Mouse (Mus musculus): Measurements from ENCODE around the gene Mcoln3. TPM values are rescaled to one million over a fixed set of nuclear protein-coding genes. Genes with fewer than 3 reads are reported as not detected.

Mcoln3 gene
- polyA plus RNA-seq, 1 experiment from 2014 or later: 6.3 TPM

GRCm38 (mm10) chr3:146099925-146100324 is 17.3 kb upstream of the Mcoln3 start:
- no peaks in the 10 kb centered on the region for H3K9me3 ChIP-seq (ENCODE audit: control insufficient read depth, low read length)
- DNase-seq (ENCODE audit: low spot score) (no peak), ATAC-seq (ENCODE audit: insufficient number of reproducible peaks, low FRiP score, low TSS enrichment, low read depth) (no peak)
- H3K9ac ChIP-seq (ENCODE audit: low read length): no peak overlapping the region
- no peak overlapping the region for H3K27ac ChIP-seq (replicated peaks; ENCODE audit: low read depth, low read length)
- H3K4me3 ChIP-seq (ENCODE audit: low read depth, low read length): no peak overlapping the region
- H3K27me3 ChIP-seq (ENCODE audit: control insufficient read depth, insufficient read depth, low read length): no peaks in the 10 kb centered on the region
- no peaks in the 10 kb centered on the region for H3K36me3 ChIP-seq (ENCODE audit: control insufficient read depth, insufficient read depth, low read length)
- no peaks in the 10 kb centered on the region for H3K4me1 ChIP-seq (ENCODE audit: control insufficient read depth, insufficient read depth, low read length)
- no peak overlapping the region for H3K4me2 ChIP-seq (ENCODE audit: low read depth, severe bottlenecking)

GRCm38 (mm10) chr3:146102049-146102448 is 15.2 kb upstream of the Mcoln3 start:
- DNase-seq (ENCODE audit: low spot score): no peak
- ATAC-seq (ENCODE audit: insufficient number of reproducible peaks, low FRiP score, low TSS enrichment, low read depth): no peak
- 58% methylated on average over 6 of the region's 6 CpGs for WGBS
- Histone ChIP-seq H3K36me3 (ENCODE audit: control insufficient read depth, insufficient read depth, low read length) (no peaks in the 10 kb centered on the region), H3K4me3 (ENCODE audit: low read depth, low read length) (no peak overlapping the region), H3K27me3 (ENCODE audit: control insufficient read depth, insufficient read depth, low read length) (no peaks in the 10 kb centered on the region), H3K9me3 (ENCODE audit: control insufficient read depth, low read length) (no peaks in the 10 kb centered on the region), H3K9ac (ENCODE audit: low read length) (no peak overlapping the region), H3K27ac (replicated peaks; ENCODE audit: low read depth, low read length) (no peak overlapping the region), H3K4me1 (ENCODE audit: control insufficient read depth, insufficient read depth, low read length) (no peaks in the 10 kb centered on the region), H3K4me2 (ENCODE audit: low read depth, severe bottlenecking) (no peak overlapping the region)

GRCm38 (mm10) chr3:146107116-146107849 is 10.0 kb upstream of the Mcoln3 start:
- no peaks in the 10 kb centered on the region for H3K27me3 ChIP-seq (ENCODE audit: control insufficient read depth, insufficient read depth, low read length)
- H3K4me3 ChIP-seq (ENCODE audit: low read depth, low read length): peak overlapping the region; percentile 15
- no peaks in the 10 kb centered on the region for H3K9me3 ChIP-seq (ENCODE audit: control insufficient read depth, low read length)
- no peak for DNase-seq (ENCODE audit: low spot score)
- no peak overlapping the region for H3K27ac ChIP-seq (replicated peaks; ENCODE audit: low read depth, low read length)
- ATAC-seq (ENCODE audit: insufficient number of reproducible peaks, low FRiP score, low TSS enrichment, low read depth): peak; percentile 22; the same call in 1 of the 2 replicates
- H3K36me3 ChIP-seq (ENCODE audit: control insufficient read depth, insufficient read depth, low read length): no peaks in the 10 kb centered on the region
- no peak overlapping the region; the same call in 1 of the 2 replicates for H3K9ac ChIP-seq (ENCODE audit: low read length)
- H3K4me2 ChIP-seq (ENCODE audit: low read depth, severe bottlenecking): peak overlapping the region; percentile 37
- WGBS: 6% methylated on average over 18 of the region's 18 CpGs
- H3K4me1 ChIP-seq (ENCODE audit: control insufficient read depth, insufficient read depth, low read length): no peaks in the 10 kb centered on the region

GRCm38 (mm10) chr3:146107921-146108571 is 9.2 kb upstream of the Mcoln3 start, which contains the start of gene Wdr63:
TSS of gene Wdr63 (minus strand) at chr3:146108130.
- H3K9ac ChIP-seq (ENCODE audit: low read length): no peak within 1 kb of the TSS; the same call in 1 of the 2 replicates
- H3K36me3 ChIP-seq (ENCODE audit: control insufficient read depth, insufficient read depth, low read length): no peaks in the 10 kb centered on the region
- no peaks in the 10 kb centered on the region for H3K4me1 ChIP-seq (ENCODE audit: control insufficient read depth, insufficient read depth, low read length)
- DNase-seq (ENCODE audit: low spot score): peak; percentile 72
- peak; percentile 92 for ATAC-seq (ENCODE audit: insufficient number of reproducible peaks, low FRiP score, low TSS enrichment, low read depth)
- 13% methylated on average over 18 of the region's 18 CpGs for WGBS
- no peaks in the 10 kb centered on the region for H3K9me3 ChIP-seq (ENCODE audit: control insufficient read depth, low read length)
- H3K27me3 ChIP-seq (ENCODE audit: control insufficient read depth, insufficient read depth, low read length): no peaks in the 10 kb centered on the region
- H3K27ac ChIP-seq (replicated peaks; ENCODE audit: low read depth, low read length): no peak within 1 kb of the TSS
- peak within 1 kb of the TSS; percentile 15 for H3K4me3 ChIP-seq (ENCODE audit: low read depth, low read length)
- peak within 1 kb of the TSS; percentile 37 for H3K4me2 ChIP-seq (ENCODE audit: low read depth, severe bottlenecking)

- Histone ChIP-seq H3K36me3 (ENCODE audit: control insufficient read depth, insufficient read depth, low read length) (no peaks in the 10 kb centered on the region), H3K4me1 (ENCODE audit: control insufficient read depth, insufficient read depth, low read length) (no peaks in the 10 kb centered on the region), H3K4me2 (ENCODE audit: low read depth, severe bottlenecking) (no peak overlapping the region), H3K4me3 (ENCODE audit: low read depth, low read length) (no peak overlapping the region), H3K27me3 (ENCODE audit: control insufficient read depth, insufficient read depth, low read length) (no peaks in the 10 kb centered on the region), H3K9ac (ENCODE audit: low read length) (no peak overlapping the region), H3K9me3 (ENCODE audit: control insufficient read depth, low read length) (no peaks in the 10 kb centered on the region), H3K27ac (replicated peaks; ENCODE audit: low read depth, low read length) (no peak overlapping the region)
- ATAC-seq (ENCODE audit: insufficient number of reproducible peaks, low FRiP score, low TSS enrichment, low read depth): no peak
- DNase-seq (ENCODE audit: low spot score): no peak
- WGBS: 67% methylated on average over 2 of the region's 2 CpGs
Observed at GRCm38 (mm10) chr3:146108945-146109344, 8.3 kb upstream of the Mcoln3 start.

- Histone ChIP-seq H3K4me1 (ENCODE audit: control insufficient read depth, insufficient read depth, low read length) (no peaks in the 10 kb centered on the region), H3K36me3 (ENCODE audit: control insufficient read depth, insufficient read depth, low read length) (no peaks in the 10 kb centered on the region)
- WGBS: 82% methylated on average over 2 of the region's 2 CpGs
Observed at GRCm38 (mm10) chr3:146110358-146110757, 6.9 kb upstream of the Mcoln3 start.

GRCm38 (mm10) chr3:146110916-146111315 is 6.3 kb upstream of the Mcoln3 start:
- Histone ChIP-seq H3K27ac (replicated peaks; ENCODE audit: low read depth, low read length) (no peak overlapping the region), H3K36me3 (ENCODE audit: control insufficient read depth, insufficient read depth, low read length) (no peaks in the 10 kb centered on the region), H3K4me2 (ENCODE audit: low read depth, severe bottlenecking) (no peak overlapping the region), H3K27me3 (ENCODE audit: control insufficient read depth, insufficient read depth, low read length) (no peaks in the 10 kb centered on the region), H3K9me3 (ENCODE audit: control insufficient read depth, low read length) (no peaks in the 10 kb centered on the region), H3K9ac (ENCODE audit: low read length) (no peak overlapping the region), H3K4me1 (ENCODE audit: control insufficient read depth, insufficient read depth, low read length) (no peaks in the 10 kb centered on the region), H3K4me3 (ENCODE audit: low read depth, low read length) (no peak overlapping the region)
- ATAC-seq (ENCODE audit: insufficient number of reproducible peaks, low FRiP score, low TSS enrichment, low read depth): no peak
- WGBS: 83% methylated on average over 6 of the region's 6 CpGs
- no peak for DNase-seq (ENCODE audit: low spot score)

More at GRCm38 (mm10) chr3:146110358-146110757, 6.9 kb upstream of the Mcoln3 start:
- ATAC-seq (ENCODE audit: insufficient number of reproducible peaks, low FRiP score, low TSS enrichment, low read depth) (no peak), DNase-seq (ENCODE audit: low spot score) (no peak)
- Histone ChIP-seq H3K9ac (ENCODE audit: low read length) (no peak overlapping the region), H3K4me3 (ENCODE audit: low read depth, low read length) (no peak overlapping the region), H3K27ac (replicated peaks; ENCODE audit: low read depth, low read length) (no peak overlapping the region), H3K4me2 (ENCODE audit: low read depth, severe bottlenecking) (no peak overlapping the region), H3K9me3 (ENCODE audit: control insufficient read depth, low read length) (no peaks in the 10 kb centered on the region), H3K27me3 (ENCODE audit: control insufficient read depth, insufficient read depth, low read length) (no peaks in the 10 kb centered on the region)

GRCm38 (mm10) chr3:146117997-146118457 is 777 bp downstream of the Mcoln3 start:
- Histone ChIP-seq H3K4me1 (ENCODE audit: control insufficient read depth, insufficient read depth, low read length) (no peaks in the 10 kb centered on the region), H3K4me2 (ENCODE audit: low read depth, severe bottlenecking) (no peak overlapping the region), H3K36me3 (ENCODE audit: control insufficient read depth, insufficient read depth, low read length) (no peaks in the 10 kb centered on the region), H3K27me3 (ENCODE audit: control insufficient read depth, insufficient read depth, low read length) (peaks cover 19% of the 10 kb centered on the region), H3K27ac (replicated peaks; ENCODE audit: low read depth, low read length) (no peak overlapping the region), H3K9me3 (ENCODE audit: control insufficient read depth, low read length) (no peaks in the 10 kb centered on the region), H3K9ac (ENCODE audit: low read length) (no peak overlapping the region), H3K4me3 (ENCODE audit: low read depth, low read length) (no peak overlapping the region)
- 62% methylated on average over 9 of the region's 9 CpGs for WGBS
- DNase-seq (ENCODE audit: low spot score) (no peak), ATAC-seq (ENCODE audit: insufficient number of reproducible peaks, low FRiP score, low TSS enrichment, low read depth) (no peak)

Data from limb, embryonic 11.5 days (tissue).